Mouse (Mus musculus) G1E-ER4 (cell line): ENCODE results near the gene Efcab14. TPM values are rescaled to one million over a fixed set of nuclear protein-coding genes. Genes with fewer than 3 reads are reported as not detected.

ENCODE experiments used
- GATA1 ChIP-seq: IDR thresholded peaks from one replicate; pipeline ENCODE4 v1.8.0; 2012; ENCODE audit warnings: low read length, inconsistent platforms
- polyA plus RNA-seq: library from polyadenylated mRNA; stranded (reverse); fragments of >175 nt; gene quantifications from 2 replicates; pipeline ENCODE4 v1.2.3, GENCODE M21; 2012

Efcab14 gene
- polyA plus RNA-seq, 1 experiment, result 21.4 TPM

DNA sequence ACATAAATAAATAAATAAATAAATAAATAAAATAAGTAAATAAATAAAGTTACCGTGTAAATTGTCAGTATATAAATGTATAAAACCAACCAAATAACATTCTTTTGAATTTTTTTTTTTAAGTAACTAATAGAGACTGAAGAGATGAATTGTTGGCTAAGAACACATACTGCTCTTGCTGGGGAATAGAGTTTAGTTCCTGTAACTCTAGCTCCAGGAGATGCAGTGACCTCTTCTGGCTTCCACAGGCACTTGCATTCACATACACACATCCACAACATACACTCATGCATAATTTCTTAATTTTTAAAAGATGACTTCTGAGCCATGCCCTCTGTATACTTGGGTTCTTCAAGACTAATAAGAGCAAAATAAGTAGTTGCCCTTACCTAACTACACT lies 17.3 kb downstream of the Efcab14 start:
- TF ChIP-seq GATA1, result no peak

- no peak for TF ChIP-seq GATA1
These were observed 23.7 kb downstream of the Efcab14 start for GRCm38 (mm10) chr4:115761206-115761605.

- TF ChIP-seq GATA1, result no peak
These were observed 27.0 kb downstream of the Efcab14 start for GRCm38 (mm10) chr4:115764581-115764980.

DNA sequence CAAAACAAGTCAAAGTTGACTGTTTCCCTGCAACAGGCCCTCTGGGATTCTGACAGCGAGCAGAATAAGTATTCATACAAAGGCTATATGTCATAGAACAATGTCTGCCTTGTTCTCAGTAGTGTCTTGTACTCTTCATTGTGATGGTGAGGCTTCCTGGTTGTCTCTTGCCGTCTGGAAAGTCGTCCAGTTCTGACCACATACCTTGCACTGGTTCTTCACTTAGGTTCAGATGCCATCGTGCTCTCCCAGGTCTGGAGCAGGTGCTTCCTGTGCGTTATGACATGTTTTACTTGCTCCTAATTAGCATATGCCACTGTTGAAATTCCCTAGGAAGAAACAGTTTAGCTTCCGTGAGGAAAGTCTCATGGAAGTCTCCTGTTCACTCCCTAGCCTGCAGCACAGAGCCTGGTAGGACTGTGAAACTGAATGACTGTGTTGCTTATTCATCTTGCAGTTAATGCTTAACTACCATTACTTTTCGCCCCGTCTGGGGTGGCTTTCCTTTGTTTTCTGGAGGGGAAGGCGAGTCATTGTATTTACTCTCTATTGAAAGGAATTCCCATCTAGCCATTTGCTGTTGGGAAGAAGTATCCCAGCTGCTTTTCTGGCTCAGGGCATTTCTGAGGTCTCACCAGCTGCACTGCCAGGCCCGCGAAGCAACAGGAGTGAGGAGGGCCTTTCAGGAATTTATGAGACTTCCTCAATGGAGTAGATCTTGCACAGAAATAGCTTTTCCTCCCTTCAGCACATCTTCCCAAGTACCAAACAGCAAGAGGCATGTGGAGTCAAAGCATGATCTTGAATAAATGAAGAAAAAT lies 30.3 kb downstream of the Efcab14 start:
- TF ChIP-seq GATA1, result no peak

GRCm38 (mm10) chr4:115775056-115775455 lies 37.5 kb downstream of the Efcab14 start:
- TF ChIP-seq GATA1, result no peak

- TF ChIP-seq GATA1, result no peak
These were observed 40.1 kb downstream of the Efcab14 start for GRCm38 (mm10) chr4:115777627-115778026.

DNA sequence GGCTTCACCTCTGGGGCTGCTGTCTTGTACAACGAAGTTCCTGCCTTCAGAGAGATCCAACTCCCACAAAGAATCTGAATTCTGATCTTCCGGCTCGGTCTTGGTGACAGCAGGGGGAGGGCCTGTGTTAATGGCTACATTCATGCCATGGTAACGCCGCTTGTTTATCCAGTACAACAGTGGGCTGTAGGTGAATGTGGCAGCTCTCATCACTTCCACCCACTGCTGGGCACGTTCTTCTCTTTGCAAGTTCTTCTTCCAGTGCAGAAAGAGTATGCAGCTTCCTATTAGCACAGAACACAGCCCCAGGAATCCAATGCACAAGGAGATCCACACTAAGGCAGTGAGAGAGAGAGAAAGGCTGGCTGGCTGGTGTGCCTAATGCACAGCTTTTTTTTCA lies 42.7 kb downstream of the Efcab14 start:
- no peak for TF ChIP-seq GATA1

DNA sequence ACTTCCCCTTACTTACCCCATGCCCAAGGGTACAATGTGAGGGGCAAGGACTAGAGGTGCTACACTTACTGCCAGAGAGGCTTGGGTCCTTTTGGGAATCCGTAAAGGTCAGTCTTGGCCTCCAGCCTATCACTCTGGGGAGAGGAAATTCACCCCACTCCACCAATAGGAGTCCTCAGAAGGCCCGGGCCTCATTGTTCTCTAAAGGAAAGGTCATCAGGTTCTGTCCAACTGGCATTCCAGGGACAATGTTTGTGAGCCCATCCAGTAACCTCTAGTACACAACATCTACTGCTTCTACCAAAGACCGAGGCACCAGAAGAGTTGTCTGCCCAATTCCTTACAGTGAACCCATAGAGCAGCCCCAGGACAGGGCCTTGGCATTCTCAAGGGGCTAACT lies 43.4 kb downstream of the Efcab14 start, which contains the start of gene Tex38:
TSS of gene Tex38 (minus strand) at position 101 of the 400 bp plus-strand sequence.
- no peak for TF ChIP-seq GATA1

DNA sequence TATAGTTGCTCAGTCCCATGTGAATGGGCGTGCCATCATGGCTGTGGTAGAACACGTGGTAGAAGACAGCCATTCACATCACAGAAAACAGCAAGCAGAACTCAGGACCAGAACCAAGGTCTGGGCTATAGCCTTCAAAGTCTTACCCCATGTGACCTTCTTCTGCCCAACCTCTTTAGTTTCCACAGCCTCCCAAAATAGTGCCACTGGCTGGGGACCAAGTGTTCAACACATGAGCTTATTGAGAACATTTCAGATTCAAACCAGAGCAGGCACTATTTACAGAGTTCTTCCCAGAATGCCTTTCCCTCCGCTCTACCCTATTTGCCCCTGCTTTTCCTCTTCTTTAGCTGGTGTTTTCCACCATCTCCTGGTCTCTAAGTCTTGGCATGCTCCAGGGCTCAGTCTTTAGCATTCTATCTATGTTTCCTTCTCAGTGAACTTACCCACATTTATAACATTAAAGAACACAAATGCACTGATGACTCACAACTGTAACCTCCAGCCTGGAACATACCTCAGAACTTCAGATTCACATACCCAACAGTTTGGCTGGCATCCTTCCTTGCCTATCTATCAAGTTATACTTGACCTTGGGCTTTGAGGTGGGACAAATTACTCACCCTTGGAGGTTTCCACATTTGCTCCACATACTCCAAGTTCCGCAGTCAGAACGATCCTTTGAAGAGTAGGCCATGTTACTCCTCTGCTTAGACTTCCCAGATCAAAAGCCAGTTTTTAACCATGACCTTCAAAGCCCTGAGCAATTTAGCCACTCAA lies 44.7 kb downstream of the Efcab14 start:
- no peak for TF ChIP-seq GATA1

GRCm38 (mm10) chr4:115784769-115785510 lies 47.4 kb downstream of the Efcab14 start, which contains the start of gene Atpaf1:
Gene Atpaf1 (plus strand): TSS chr4:115784812.
- TF ChIP-seq GATA1, result no peak

DNA sequence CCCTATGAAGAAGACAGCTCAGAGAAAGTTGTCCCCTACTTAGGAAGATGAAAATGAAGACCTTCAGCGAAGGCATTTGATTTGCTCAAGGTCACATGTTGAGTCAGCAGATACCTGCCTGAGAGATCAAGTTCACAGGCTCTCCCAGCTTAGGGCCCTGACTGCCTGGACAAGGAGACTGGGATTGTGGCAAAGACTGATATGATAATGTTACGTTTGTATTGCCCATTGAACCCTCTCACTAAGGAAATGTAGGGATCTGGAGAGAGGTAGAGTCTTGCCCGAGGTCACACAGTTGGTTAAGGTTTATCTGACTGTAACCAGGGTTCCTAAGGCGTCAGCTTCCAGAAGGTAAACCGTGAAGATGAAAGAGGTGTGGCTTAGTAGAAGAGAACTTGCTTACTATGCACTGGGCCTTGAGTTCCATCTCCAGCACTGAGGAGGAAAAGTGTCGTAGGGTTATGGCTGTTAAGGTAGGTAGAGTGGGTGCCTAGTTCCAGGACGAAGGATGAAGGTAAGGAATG lies 48.0 kb downstream of the Efcab14 start:
- TF ChIP-seq GATA1, result no peak

DNA sequence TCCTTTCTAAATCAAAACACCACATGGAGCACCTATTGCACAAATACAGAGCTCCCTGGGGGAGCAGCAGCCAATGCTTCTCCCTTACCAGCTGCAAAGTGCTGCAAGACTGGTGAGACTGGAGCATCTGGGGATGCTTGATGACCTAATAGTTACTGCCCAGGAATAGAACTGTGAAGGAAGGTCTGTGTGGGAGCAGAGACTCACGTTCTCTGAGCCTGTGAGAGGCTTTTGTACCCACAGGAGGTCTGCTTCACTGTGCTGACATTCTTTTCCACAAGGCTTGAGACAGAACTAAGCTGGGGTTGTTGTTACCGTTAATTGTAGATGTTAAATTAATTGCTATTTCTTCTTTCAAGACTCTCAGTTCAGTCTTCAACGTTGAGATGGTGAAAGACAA lies 53.3 kb downstream of the Efcab14 start:
- TF ChIP-seq GATA1, result no peak

DNA sequence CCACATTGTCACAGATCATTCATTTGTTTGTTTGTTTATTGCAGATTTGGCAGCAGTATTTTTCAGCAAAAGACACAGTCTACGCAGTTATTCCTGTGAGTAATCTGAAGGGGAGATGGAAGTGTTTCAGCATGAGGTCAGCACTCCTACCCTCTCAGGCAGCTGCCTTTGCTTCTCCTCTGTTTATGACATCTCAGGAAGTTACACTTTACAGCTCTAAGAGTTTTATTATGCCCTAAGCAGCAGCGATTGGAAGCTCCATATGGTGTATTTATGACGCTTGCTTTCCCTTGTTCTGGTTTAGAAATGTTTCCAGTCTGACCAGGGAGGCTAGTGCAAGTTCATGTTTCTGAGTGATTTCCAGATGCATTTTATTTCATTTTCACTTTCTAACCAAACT lies 57.8 kb downstream of the Efcab14 start:
- no peak for TF ChIP-seq GATA1

DNA sequence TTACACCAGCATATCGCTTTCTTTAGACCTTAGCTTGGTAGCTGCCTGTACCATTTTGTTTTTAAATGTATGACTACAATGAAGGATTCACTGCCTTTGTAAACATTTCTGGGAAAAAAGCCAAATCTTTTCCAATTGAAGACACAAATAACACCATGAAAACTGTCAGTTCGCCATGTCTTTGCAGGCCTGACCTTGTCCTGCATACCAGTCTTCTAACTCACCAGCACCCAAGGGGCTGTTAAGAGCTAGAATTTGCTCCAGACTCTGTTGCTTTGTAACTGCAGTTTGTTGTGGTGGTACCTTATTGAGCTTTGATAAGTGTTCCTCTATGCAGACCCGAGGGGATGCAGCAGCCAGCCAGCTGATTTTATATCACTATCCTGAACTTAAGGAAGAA lies 62.4 kb downstream of the Efcab14 start:
- TF ChIP-seq GATA1, result no peak

GRCm38 (mm10) chr4:115812326-115812725 lies 74.8 kb downstream of the Efcab14 start:
- no peak for TF ChIP-seq GATA1

DNA sequence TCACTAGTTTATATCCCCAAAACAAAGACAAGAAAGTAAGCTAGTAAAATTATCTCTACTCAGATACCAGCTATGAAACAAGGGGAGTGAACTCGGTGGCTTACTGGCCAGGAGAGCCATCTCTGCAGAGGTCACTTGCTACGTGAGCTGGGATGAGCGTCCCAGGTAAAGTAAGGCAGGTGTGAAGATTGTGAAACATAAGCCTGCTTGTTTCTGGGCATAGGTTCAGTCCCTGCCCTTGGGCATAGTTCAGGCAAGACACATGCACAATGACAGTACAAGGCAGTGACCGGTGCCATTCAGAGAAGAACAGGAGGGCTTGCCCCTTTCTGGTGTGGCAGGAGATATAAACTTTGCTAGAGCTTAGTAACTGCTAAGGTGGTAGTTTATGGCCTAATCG lies 78.1 kb downstream of the Efcab14 start:
- TF ChIP-seq GATA1, result no peak
